Mouse (Mus musculus): Measurements from ENCODE around the gene Nelfcd. TPM values are rescaled to one million over a fixed set of nuclear protein-coding genes. Genes with fewer than 3 reads are reported as not detected.

Nelfcd gene
- 105 and 112 TPM in 2 replicates for polyA plus RNA-seq (2015; fragmentation: Nextera tagmentation; extraction: Ambion mirVana)

GRCm38 (mm10) chr2:174415731-174416310 lies at the start of gene Nelfcd:
TSS of gene Nelfcd (plus strand) at chr2:174415804.

GRCm38 (mm10) chr2:174438737-174439449 lies 23.3 kb downstream of the Nelfcd start, which contains the start of gene Ctsz:
TSS of gene Ctsz (minus strand) at chr2:174439039.

GRCm38 (mm10) chr2:174450353-174450752 lies 34.7 kb downstream of the Nelfcd start, which contains the start of gene Tubb1:
TSS of gene Tubb1 (plus strand) at chr2:174450695.

GRCm38 (mm10) chr2:174463789-174464523 lies 48.4 kb downstream of the Nelfcd start, which contains the start of gene Atp5e:
TSS of gene Atp5e (minus strand) at chr2:174464105.

GRCm38 (mm10) chr2:174472818-174473549 lies 57.4 kb downstream of the Nelfcd start, which contains the start of gene Prelid3b:
TSS of gene Prelid3b (minus strand) at chr2:174473081.

Other genes starting within 250 kb of the Nelfcd start
- gene Gnas, start 131.5 kb upstream of the Nelfcd start, polyA plus RNA-seq (2015; fragmentation: Nextera tagmentation; extraction: Ambion mirVana): 2,825 and 2,899 TPM in 2 replicates
- gene Gm20721, start 69.1 kb upstream of the Nelfcd start, polyA plus RNA-seq (2015; fragmentation: Nextera tagmentation; extraction: Ambion mirVana): 37.2 and 49.2 TPM in 2 replicates
- gene Ctsz, start 23.2 kb downstream of the Nelfcd start, polyA plus RNA-seq (2015; fragmentation: Nextera tagmentation; extraction: Ambion mirVana): 113 and 129 TPM in 2 replicates
- 0.21 and 0.33 TPM in 2 replicates for gene Tubb1, start 34.9 kb downstream of the Nelfcd start, polyA plus RNA-seq (2015; fragmentation: Nextera tagmentation; extraction: Ambion mirVana)
- 1,520 and 1,849 TPM in 2 replicates for gene Atp5e, start 48.3 kb downstream of the Nelfcd start, polyA plus RNA-seq (2015; fragmentation: Nextera tagmentation; extraction: Ambion mirVana)
- gene Prelid3b, start 57.3 kb downstream of the Nelfcd start, polyA plus RNA-seq (2015; fragmentation: Nextera tagmentation; extraction: Ambion mirVana): 144 TPM in 2 replicates
- gene Zfp831, start 227.7 kb downstream of the Nelfcd start, polyA plus RNA-seq (2015; fragmentation: Nextera tagmentation; extraction: Ambion mirVana): not detected in 2 replicates

Measured in skeletal muscle tissue, postnatal 0 days (tissue).